Mouse (Mus musculus) retina, postnatal 1 day (tissue): ENCODE measurements at regions not wholly inside any gene's neighbourhood (a gene's known extent, or its start where the extent isn't known, plus 50 kb on each side); places are given as distances from the start of the nearest gene placed in this dataset.
"Not testable (repeated sequence)": the region's sequence is repeated elsewhere in the genome, so short reads cannot be mapped to it uniquely, and the experiment has no call there.

Experiments
- DNase-seq: peaks from one replicate; pipeline ENCODE4 v3.0.0-alpha.2; 2012

DNA sequence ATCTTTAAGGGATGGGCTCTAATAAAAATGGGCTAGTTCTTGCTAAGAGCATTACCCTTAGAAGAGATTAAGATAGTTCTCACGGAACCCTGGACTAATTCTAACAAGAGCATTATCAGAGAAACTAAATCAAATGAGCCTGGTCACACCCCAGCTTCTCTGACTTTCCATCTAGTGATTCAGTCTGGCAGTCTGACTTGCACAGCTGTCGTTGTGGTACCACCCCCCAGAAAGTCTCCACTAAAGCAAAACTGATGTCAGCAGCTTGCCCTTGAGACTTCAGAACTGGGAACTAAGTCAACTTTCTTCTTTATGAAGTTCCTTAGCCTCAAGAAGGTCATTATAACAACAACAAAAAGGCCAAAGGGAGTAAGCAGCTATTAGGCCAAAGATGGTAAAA, 126.5 kb upstream of the Max start:
- no peak for DNase-seq

DNA sequence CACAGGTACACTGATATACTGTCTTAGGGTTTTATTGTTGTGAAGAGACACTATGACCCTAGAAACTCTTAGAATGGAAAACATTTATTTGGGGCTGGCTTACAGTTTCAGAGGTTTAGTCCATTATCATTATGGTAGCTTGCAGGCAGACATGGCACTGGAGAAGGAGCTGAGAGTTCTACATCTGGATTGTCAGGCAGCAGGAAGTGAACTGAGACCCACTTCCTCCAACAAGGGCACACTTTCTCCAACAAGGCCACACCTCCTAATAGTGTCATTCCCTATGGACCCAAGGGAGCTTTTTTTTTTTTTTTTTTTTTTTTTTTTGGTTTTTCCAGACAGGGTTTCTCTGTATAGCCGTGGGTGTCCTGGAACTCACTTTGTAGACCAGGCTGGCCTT, 124.9 kb upstream of the Max start:
- DNase-seq, result not testable (repeated sequence)

DNA sequence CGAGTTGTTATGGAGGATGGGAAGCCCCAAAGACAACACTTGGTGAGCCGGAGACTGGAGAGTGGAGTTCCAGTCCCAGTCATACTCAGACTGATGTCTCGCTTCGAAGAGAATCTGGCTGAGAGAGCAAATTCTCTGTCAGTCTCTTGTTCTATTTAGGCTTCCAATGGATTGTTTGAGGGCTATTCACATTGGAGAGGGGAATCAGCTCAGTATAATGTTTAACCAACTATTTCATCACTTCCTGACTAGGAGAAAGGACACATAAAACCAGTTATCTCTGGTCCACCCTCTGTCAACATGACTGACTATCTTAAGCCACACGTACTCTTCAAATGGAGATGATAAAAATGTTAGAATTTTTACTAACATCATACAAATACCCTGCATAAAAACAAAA, 123.9 kb upstream of the Max start:
- no peak for DNase-seq

DNA sequence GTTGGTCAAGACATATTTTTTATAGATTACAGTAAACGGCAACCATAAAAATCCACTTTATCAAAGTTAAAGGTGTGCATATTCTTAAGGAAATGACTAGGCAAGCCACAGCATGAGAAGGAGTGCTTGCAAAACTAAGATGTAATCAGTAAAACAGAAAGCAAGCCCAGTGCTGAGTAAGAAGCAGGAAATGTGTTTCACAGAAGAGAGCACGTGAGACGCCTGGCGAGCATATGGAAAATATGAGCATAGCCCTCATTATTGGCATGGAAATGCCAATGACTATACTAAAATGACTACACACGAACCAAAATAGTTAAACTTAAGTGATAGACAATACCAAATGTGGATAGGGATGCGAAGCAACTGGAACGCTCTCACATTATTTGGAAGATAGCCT, 123.2 kb upstream of the Max start:
- DNase-seq, result no peak

DNA sequence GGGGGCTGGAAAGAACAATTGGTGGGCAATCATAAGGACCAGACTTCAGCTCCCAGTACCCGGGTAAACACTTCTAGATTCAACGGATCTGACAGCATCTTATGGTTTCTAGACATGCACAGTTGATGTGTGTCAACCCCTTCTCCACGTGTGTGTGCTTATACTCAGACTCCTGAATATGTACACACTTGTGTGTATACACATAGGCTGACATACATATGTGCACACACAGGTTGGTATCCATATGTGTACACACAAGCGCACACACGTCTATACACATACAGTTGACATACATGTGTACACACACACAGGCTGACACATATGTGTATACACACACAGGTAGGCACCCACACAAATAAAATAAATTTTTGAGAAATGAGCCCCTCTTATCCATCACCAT, 122.7 kb upstream of the Max start:
- no peak for DNase-seq

DNA sequence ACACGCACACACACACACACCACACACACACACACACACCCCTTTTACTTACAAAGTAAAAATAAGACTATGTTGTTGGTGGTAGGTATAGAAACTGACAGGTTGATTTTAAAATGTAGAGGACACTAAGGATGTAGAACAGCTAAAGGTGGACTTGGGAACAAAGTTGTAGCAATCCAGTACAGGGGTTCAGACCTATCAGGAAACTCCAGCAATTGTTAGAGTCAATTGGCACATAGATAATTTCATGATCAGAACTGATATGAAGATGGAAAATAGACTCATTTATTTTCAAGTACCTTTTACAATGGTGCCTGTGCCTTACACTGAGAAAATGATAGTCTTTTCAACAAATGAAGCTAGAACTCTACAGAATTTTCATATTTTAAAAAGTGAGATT, 122.3 kb upstream of the Max start:
- DNase-seq, result no peak

DNA sequence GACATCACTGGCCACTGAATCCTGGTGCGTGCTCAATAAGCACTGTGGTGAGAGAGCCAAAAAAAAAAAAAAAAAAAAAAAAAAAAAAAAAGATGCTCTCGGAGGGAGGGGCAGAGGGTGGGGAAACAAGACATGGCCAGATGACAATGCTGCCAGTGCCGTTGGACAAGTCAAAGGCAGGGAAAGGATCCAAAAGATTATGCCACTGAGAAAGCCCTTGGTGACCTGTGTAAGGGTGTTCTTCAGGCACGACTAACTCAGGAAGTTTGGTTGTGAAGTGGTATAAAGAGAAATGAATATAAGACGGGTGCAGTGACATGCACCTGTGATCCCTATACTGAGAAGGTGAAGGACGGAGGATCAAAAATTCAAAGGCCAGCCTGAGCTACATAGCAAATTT, 121.8 kb upstream of the Max start:
- no peak for DNase-seq

DNA sequence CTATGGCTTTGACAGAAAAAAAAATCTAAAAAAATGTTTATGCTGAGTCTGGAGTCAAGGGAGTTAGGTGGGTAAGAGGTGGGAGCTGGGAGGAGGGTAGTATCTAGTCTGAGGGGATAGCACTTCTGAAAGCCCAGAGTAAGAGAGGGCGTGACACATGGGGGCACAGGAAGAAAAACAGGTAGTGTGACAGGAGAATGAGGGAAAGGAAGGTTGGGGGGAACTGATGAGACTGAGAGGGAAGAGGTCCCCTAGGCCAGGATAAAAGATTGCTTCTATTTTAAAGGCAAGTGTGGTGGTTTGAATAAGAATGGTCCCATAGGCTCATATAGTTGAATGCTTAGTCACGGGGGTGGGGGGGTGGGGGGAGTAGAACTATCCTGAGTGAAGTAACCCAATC, 119.8 kb upstream of the Max start:
- DNase-seq, result no peak

DNA sequence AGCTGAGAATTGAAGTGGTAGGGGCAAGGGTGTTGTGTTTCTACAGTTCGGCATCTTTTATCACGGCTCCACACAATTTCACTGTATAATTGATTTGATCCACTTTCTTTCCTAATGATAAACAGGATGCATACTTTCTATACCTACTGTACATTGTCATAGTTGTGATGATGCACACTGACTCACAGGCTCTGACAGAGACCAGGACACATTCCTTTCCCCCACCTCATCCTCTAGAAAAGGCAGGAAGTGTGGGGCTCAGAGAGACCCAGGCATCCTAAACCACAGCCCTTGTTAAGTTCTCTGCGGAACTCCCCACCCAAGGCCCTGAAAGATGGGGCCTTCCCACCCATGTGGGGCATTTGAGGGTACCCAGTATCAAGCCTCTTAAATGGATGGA, 117.5 kb upstream of the Max start:
- no peak for DNase-seq

DNA sequence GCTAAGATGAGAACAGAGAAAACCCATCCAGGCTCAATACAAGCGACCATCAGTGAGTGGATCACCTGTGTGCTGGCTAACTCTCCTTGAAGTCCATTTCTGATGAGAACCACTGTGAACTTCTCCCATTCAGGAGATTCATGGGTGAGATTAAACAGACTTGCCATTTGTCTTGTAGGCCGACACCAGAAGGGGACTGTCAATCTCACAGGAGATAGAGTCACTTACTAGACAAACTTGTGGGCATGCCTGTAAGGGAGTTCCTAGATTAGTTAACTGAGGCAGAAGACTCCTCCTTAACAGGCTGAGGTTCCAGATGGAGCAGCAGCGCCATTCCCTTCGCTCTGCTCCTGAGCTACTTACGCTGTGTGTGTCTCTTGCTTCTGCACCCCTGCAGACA, 114.7 kb upstream of the Max start:
- DNase-seq, result no peak

DNA sequence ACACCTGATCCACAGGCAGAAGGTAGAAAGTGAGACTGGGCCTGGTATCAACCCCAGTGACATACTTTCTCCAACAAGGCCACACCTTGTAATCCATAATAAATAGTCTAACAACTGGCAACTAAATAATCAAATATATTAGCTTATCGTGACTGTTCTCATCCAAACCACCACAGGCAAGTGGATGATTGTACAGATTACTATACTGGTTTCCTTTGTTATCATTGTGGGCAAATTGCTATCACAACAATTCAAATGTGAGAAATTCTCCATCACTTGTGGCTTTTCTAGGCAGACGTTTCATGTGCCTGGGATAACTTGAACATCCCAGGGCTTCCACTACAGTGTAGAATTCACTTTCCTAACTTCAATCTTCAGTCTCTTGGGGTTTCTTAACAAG, 112.6 kb upstream of the Max start:
- no peak for DNase-seq

DNA sequence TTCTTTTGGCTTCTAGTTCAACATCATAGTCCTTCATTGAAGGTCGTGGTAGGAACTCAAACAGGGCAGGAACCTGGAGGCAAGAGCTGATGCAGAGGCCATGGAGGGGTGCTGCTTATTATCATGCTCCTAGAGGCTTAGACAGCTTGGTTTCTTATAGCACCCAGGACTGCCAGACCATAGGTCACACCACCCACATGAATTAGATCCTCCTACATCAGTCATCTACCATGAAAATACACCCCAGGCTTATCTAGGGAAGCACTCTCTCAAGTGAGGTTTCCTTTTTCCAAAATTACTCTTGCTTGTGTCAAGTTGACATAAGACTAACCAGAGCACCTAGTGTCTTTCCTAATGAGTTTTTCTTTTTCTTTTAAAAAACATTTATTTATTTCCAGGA, 109.7 kb upstream of the Max start:
- DNase-seq, result no peak

DNA sequence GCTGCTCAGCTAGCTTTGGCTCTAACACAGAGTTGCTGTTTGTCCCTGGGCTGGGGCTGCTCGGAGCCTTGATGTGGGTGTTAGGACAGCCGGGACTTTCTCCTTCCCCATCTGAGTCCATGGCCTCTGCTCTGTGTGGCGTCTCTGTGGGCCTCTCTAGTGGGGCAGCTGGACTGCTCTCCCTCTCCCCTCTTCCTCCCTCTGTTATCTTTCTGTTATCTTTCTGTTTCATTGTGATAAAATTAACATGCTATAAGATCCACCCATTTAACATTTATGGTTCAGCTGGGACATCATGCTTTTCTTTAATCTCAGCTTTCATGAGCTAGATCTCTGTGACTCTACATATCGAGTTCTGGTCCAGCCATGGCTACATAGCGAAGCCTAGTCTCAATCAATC, 105.9 kb upstream of the Max start:
- DNase-seq, result no peak

DNA sequence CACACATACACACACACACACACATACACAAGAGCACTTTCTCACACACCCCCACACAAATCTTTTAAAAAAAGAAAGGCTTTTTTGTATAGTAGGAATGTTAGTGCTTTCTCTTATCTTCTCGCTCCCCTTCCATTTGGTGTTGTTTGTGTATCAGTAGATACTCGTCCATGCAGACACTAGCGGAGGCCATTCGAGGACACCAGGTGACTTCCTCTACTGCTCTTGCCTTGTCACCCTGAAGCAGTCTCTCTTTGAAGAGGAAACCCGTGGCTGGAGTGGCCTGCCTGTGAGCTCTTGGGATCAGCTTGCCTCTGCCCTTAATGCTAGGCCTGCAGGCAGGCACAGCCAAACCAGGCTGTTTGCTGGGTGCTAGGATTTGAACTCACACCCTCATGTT, 105.1 kb upstream of the Max start:
- DNase-seq, result no peak

DNA sequence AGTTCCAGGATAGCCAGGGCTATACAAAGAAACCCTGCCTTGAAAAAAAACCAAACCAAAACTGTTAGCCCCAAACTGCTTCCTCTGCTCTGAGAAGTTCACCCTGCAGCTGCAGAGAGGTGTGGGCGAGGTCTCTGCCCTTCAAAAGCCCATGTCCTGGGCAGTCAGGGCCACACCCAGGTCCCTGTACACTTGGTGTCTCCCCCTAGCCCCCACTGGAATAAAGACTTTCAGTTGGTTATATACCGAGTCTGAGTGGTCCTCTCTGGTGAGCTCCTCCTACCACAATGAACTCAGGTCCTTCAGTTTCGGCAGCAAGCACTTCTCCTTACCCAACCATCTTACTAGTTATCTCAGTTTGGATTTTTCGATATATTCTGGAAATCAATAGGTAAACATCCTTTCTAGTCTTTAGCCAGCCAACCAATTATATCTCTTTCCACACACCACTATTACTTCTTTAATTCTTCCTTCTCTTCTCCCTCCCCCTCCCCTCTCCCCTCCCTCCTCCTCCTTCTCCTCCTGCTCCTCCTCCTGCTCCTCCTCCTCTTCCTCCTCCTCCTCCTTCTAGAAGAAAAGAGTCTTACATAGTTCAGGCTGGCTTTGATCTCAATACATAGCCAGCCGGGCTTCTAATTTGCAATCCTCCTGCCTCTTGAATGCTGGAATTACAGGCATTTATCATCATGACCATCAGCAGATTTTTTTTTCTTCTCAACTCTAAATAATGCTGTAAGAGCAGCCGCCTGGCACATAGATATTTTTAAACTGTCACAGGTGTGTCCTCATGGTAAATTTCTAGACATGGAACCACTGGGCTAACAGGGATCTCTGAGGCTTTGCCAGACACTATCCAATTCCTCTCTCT, 103.9 kb upstream of the Max start:
- DNase-seq, result no peak

DNA sequence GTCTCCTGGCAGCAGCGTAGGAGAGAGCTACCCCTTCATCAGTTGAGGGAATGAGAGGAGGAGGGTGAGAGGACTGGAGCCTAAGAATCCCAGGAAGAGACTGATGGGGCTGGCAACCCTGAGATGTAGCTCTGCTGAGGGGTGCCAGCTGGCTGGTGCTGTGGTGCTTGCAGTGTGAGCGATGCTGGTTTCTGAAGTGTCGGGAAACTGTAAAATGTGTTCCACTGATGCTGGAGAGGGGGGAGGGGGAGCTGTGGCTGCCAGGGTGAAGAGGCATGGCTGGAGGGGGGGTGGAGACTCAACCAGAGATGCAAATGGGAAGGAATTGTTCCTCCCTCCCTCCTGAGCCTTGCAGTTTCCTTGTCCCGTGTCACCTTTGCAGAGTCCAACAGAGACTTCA, 102.0 kb upstream of the Max start:
- no peak for DNase-seq

DNA sequence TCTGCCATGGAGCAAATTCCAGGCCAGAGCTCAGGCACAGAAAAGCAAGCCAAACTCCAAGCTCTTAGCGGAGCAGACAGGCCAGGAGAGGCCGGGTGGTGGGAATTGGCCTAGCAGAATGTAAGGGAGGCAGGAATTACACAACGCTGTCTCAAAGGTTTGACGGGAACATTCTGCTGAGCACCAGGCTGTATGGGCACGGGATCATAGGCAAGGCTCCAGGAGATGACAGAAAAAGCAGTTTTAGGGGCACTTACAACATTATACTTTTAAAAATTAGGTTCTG, 99.5 kb upstream of the Max start:
- no peak for DNase-seq

DNA sequence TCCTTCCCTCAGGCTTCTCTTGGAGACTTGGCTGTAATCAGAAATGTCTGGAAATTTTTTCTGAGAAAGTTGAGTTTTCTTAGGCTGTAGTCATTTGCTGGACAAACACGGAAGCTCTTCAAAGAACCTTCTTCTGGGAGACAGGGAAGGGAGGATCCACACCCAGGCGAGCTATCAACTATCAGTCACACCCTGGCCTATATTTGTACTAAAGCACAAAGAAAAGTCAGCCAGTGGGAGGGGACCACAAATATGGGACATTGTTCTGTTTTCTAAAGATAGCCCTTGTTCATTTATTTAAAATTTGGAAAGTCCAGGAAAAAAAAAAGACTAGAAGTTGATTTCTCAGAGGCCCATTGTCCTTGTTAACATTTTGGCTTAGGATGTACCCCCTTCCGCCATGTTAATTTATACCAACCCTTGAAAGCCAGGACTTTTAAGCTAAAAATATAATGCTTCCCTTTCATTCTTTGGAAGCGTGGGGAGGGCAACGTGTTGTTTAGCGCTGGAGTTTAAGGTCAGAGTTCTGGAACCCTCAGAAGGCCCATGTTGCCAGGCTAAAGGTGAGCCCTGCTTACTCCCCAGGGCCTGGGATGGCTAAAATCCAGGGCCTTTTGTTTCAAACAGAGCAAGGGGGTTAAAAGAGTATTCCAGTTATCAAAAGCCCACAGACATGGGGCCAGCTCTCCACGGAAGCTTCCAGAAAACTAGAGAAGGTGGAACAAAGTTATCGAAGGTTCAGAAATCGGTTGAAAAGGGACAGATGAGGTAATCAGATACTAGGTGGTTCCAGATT, 99.0 kb upstream of the Max start:
- no peak for DNase-seq

DNA sequence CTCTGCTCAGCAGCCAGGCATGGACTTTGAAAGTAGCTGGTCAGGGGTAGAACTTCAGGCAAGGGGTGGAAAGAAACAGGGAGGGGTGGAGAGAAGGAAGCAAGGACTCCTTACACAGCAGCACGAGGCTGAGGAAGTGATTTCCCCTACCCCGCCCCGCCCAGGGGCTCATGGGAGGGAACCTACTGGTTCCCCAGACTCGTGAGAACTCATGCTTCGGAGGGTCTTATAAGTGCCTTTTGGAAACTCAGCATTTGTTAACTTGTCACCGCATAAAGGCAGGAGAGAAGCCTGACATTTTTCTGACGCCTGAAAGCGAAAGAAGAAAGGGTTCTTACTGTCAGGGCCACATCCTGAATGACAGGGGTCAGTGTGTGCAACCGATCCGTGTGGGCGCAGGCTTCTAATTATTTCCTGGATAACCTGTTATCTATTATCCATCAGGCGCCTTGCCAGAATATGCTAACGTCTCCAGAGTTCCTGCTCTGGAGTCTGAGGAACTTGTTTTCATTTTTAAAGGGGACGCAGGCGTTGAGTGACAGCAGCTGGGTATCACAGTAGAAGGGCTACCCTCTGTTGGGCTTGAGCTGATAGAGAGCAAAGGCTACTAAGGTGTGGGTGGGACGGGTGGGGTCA, 98.2 kb upstream of the Max start:
- DNase-seq, result peak; percentile 54

DNA sequence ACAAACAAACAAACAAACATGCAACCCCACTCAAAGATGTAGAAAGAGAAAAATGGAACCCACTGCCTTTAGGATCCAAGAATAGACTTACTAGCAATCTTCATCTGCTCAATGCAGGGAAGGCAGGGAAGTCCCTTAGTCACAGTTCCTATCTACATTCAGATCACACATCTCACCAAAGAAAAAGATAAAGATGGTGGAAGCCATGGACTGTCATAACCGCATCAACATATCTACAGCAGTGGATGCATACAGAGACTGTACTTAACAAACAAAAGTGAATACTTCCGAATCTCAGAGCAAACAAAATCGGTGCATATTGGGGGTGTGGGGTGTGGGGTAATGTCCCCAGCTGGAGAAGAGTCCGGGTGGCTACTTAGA, 97.7 kb upstream of the Max start:
- no peak for DNase-seq

DNA sequence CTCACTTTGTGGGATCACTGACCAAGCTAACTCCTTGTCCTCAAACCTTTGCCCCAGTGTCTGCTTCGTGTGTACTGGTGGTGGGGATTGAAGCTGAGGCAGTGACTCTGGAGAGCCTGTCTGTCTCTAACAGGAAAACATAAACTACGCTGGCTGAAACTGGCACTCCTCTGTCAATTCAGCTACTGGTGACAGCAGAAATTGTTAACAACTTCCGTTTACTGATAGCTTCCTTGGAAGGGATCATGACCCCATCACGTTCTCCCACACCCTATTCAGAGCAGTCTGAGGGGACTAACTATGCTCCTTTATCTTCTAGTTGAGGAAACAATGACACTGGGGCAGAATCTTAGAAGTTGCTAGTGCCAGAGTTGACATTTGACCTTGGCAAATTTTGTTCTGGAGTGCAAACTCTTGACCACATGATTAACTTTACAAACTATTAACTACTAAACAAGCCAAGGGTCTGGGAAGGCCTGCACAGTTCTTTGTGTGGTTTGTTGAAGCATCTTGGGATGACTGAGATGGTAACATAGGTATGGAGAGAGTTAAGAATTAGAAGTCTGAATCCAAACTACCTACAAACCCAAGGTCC, 96.7 kb upstream of the Max start:
- no peak for DNase-seq

DNA sequence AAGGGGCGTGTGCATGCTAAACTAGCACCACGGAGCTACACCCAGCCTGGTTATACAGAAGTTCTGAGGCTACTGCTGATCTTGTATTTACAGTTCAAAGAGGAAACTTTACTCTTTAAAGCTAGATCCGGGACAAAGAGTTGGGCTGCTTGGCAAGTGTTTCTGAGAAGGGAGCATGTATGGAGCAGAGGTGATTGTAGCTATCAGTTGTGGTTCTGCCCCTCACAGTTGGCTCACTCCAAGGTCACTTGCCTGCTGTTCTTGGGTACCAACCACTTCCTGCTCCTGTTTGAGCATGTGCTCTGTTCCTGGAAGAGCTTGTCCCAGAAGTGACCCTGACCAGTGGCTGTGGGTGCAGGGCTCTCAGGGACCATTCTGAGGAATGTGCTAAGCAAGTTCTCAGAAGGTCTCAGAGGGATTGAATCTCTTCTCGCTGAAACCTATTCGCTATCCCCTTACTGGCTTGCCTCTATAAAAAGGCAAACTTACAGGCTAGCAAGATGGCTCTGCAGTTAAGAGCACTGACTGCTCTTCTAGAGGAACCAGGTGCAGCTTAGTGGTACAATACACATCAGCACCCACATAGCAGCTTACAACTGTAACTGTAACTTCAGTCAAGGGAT, 94.9 kb upstream of the Max start:
- no peak for DNase-seq

DNA sequence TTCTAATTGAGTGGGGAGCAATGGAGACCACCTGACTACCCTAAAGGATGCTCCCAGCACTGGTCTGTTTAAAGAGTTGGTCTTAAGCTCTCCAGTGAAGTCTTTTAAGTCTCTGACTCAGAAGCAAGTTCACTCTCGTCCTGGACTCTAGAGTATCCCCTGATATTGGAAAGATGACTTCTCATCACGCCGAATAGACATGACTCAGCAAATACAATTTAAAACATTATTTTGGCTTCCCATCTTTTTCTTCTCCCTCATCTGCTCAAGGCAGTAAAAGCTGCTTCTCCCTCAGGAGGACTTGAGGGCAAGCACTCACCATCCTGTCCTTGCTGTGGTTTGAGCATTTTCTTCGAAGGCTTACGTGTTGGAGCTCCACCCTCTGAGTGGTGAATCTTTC, 92.7 kb upstream of the Max start:
- no peak for DNase-seq

DNA sequence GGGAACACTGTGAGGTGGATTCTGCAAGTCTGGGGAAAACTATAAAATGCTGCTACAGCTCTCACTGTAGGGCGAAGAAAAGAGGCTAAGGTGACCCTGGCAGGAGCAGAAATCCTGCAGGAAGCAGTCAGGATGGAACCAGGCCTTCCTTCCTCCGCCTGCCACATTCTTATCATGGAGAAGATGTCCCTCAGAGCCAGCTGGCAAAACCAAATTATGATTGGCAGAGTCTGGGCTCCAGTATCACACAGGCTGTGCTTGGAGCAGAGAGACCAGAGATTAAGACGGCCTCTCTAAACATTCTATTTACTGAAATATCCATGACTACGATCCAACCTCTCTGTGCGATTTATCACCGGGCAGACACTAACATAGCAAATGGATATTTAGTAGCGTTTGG, 92.2 kb upstream of the Max start:
- no peak for DNase-seq
